Mouse (Mus musculus) cerebellum, adult 11 months (tissue): ENCODE measurements around the gene Vmn1r168.
"Not testable (repeated sequence)": the region's sequence is repeated elsewhere in the genome, so short reads cannot be mapped to it uniquely, and the experiment has no call there.

ENCODE experiments used
- DNase-seq: peaks from one replicate; pipeline ENCODE4 v3.0.0; 2022

The Vmn1r168 gene

DNA sequence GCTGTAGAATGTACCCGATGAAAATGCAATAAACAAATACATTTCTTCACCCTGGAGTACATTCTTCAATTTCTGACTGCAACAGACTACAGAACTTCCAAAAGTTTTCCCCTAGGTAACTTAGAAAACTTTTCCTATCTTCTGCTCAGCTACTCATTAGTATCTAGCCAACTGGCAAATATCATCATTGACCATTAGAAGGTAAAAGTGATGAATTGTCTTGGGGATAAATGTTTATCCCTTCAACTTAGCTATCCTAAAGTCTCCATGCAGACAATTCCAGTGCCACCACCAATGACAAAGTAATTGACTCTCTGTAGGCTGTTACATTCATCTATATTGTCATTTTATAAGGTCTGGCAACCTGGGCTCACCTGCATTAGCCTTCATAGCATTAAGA is at the start of gene Vmn1r168:
TSS of gene Vmn1r168 (plus strand) at position 301 of the 400 bp plus-strand sequence.
- DNase-seq = not testable (repeated sequence)

DNA sequence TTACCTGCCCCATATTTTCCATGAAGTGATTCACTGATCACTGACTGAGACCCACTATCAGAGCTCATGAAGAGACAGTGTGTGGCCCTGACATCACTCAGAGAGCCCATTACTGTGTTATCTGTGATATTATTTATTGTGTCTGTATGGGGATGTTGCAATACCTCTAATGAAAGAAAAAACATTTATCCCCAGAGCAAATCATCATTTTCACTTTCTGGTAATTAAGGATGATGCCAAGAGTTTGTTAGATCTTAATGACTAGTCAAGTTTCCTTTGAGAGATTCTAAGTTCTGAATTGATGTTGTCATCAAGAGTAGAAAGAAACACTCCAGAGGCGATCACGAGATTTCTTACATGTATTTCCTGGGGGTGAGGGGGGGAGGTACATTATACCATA is 32.4 kb upstream of the Vmn1r168 start, which contains the start of gene Vmn1r167:
TSS of gene Vmn1r167 (minus strand) at position 101 of the 400 bp plus-strand sequence.
- DNase-seq = not testable (repeated sequence)

DNA sequence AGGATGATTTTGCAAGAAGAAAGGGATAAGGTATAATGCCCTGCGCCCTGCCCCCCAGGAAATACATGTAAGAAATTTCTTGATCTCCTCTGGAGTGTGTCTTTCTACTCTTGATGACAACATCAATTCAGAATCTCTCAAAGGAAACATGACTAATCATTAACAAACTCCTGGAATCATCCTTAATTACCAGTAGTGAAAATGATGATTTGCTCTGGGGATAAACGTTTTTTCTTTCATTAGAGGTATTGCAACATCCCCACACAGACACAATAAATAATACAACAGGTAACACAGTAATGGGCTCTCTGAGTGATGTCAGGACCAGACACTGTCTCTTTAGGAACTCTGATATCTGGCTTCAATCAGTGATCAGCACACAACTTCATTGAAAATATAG is 35.7 kb downstream of the Vmn1r168 start, which contains the start of gene Vmn1r169:
TSS of gene Vmn1r169 (plus strand) at position 301 of the 400 bp plus-strand sequence.
- DNase-seq = not testable (repeated sequence)
